Mouse (Mus musculus): Measurements from ENCODE around the gene Rrm2.

GRCm38 (mm10) chr12:24680096-24680491, 27.9 kb upstream of the Rrm2 start:
- no peak for TF ChIP-seq CTCF (IDR thresholded peaks at IDR 0.05; ENCODE audit: insufficient read depth, low read depth, low read length)
- no peak for TF ChIP-seq POLR2A (IDR thresholded peaks at IDR 0.05; ENCODE audit: insufficient read depth, low read depth, low read length)
